Mouse (Mus musculus): ENCODE data around the gene Klhl24.

Klhl24 gene

GRCm38 (mm10) chr16:20144568-20144967 lies 47.2 kb downstream of the Klhl24 start:
- DNase-seq: no peak

DNA sequence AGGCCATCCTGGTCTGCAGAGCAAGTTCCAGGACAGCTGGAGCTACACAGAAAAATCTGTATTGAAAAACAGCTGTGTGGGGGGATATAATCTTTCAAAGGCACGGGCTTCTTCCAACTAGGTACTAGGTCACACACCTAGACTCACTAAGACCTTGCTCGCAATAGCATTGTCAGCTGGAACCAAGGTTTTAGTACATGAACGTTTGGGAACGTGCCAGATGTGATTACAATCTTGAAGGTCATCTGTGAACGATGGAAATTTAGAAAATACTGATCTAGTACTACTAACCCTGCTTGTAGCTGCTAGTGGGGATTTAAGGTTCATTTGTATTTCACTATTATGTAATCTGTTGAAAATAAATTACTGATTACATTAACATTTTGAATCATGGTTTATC lies 54.6 kb downstream of the Klhl24 start:
- peak in 1 of 2 experiments; percentile 40 for DNase-seq

- DNase-seq: no peak
Measured at GRCm38 (mm10) chr16:20153742-20154141, 56.4 kb downstream of the Klhl24 start.

DNA sequence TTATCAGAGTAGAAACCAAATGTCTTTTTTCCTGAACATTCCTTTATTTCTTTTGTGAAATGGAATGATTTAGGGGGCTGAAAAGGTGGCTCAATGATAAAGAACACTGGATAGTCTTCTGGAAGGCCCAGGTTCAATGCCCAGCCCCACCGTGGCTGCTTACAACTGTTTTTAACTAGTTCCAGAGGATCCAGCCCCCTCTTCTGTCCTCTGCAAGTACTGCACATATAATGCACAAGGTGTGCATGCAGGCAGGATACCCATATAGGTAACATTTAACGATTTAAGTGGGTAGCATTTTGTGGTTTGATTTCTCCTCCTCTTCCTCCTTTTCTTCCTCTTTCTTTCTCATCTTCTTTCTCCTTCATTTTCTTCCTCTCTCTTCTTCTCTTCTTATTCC lies 62.8 kb downstream of the Klhl24 start:
- peak in 1 of 2 experiments; percentile 16 for DNase-seq

GRCm38 (mm10) chr16:20169071-20169470 lies 71.7 kb downstream of the Klhl24 start:
- no peak for DNase-seq

GRCm38 (mm10) chr16:20169471-20170106 lies 72.2 kb downstream of the Klhl24 start:
- no peak for DNase-seq

All from kidney, postnatal 25 days (tissue).